Mouse (Mus musculus) lung, adult 2 months (tissue): ENCODE data around the gene Trim71. TPM values are rescaled to one million over a fixed set of nuclear protein-coding genes. Genes with fewer than 3 reads are reported as not detected.

Experiments
- DNase-seq: peaks from one replicate; pipeline ENCODE4 v3.0.0; 2022
- H3K4me1 ChIP-seq: fragments of 200-500 bp; 2 replicates; pipeline ENCODE4 v1.6.1; 2011; ENCODE audit warnings: low read length; ENCODE audit not compliant: control insufficient read depth, insufficient read depth
- H3K4me3 ChIP-seq: fragments of 200-500 bp; replicated peaks from 2 replicates; pipeline ENCODE3; 2011; ENCODE audit warnings: low read depth, mild to moderate bottlenecking, control low read depth, low read length; ENCODE audit errors: extremely low read depth
- CTCF ChIP-seq: fragments of 200-500 bp; IDR thresholded peaks from 2 replicates; pipeline ENCODE4 v1.5.1; 2011; ENCODE audit warnings: mild to moderate bottlenecking, low read length, control low read depth; ENCODE audit not compliant: insufficient read depth
- POLR2A ChIP-seq: fragments of 200-500 bp; IDR thresholded peaks from 2 replicates; pipeline ENCODE4 v1.6.1; 2011; ENCODE audit warnings: low read depth, mild to moderate bottlenecking, control low read depth, low read length, borderline replicate concordance; ENCODE audit errors: extremely low read depth
- WGBS: fragments of 180-500 bp; shearing (Covaris S2); methylation state at CpG from one replicate; pipeline ENCODE4 v1.1.7; 2018; 5-methylcytosine and 5-hydroxymethylcytosine counted together
- polyA plus RNA-seq: library from polyadenylated mRNA; depleted of rRNA; stranded (reverse); fragments of >200 nt; gene quantifications from 2 replicates; pipeline ENCODE4 v1.2.3, GENCODE M21; 2012; rRNA removed

The Trim71 gene
- polyA plus RNA-seq: 0.05 and 0.08 TPM in 2 replicates

- Histone ChIP-seq H3K4me3 (peak within 1 kb of the TSS; percentile 13), H3K4me1 (no peaks in the 10 kb centered on the region)
- no peak for DNase-seq
- no peak for TF ChIP-seq CTCF
- TF ChIP-seq POLR2A: no peak
- under 1% methylated on average over 90 of the region's 91 CpGs for WGBS
Observed at GRCm38 (mm10) chr9:114563761-114564606, at the start of gene Trim71. TSS of gene Trim71 (minus strand) at chr9:114564369.

- TF ChIP-seq POLR2A: no peak
- no peak for TF ChIP-seq CTCF
- 80% methylated on average over 4 of the region's 4 CpGs for WGBS
- Histone ChIP-seq H3K4me1 (no peaks in the 10 kb centered on the region), H3K4me3 (no peak overlapping the region)
- DNase-seq: no peak
Observed at GRCm38 (mm10) chr9:114613026-114613425, 48.9 kb upstream of the Trim71 start.

GRCm38 (mm10) chr9:114612566-114612965 lies 48.4 kb upstream of the Trim71 start:
- TF ChIP-seq POLR2A (no peak), CTCF (no peak)
- WGBS: 87% methylated on average over 4 of the region's 4 CpGs
- no peak overlapping the region for H3K4me3 ChIP-seq
- no peaks in the 10 kb centered on the region for H3K4me1 ChIP-seq
- DNase-seq: no peak

- 94% methylated on average over 3 of the region's 3 CpGs for WGBS
- no peak overlapping the region for H3K4me3 ChIP-seq
- TF ChIP-seq POLR2A (no peak), CTCF (no peak)
- no peaks in the 10 kb centered on the region for H3K4me1 ChIP-seq
- no peak for DNase-seq
Observed at GRCm38 (mm10) chr9:114610266-114610665, 46.1 kb upstream of the Trim71 start.

GRCm38 (mm10) chr9:114603876-114604540 lies 39.8 kb upstream of the Trim71 start:
- TF ChIP-seq CTCF: no peak
- no peak for TF ChIP-seq POLR2A
- WGBS: 68% methylated on average over 12 of the region's 12 CpGs
- no peak overlapping the region for H3K4me3 ChIP-seq
- DNase-seq: no peak
- no peaks in the 10 kb centered on the region for H3K4me1 ChIP-seq

GRCm38 (mm10) chr9:114601096-114601495 lies 36.9 kb upstream of the Trim71 start:
- H3K4me3 ChIP-seq: no peak overlapping the region
- 73% methylated on average over 1 of the region's 1 CpGs for WGBS
- DNase-seq: no peak
- H3K4me1 ChIP-seq: no peaks in the 10 kb centered on the region
- TF ChIP-seq CTCF: no peak
- no peak for TF ChIP-seq POLR2A

- Histone ChIP-seq H3K4me3 (no peak overlapping the region), H3K4me1 (peaks cover 4% of the 10 kb centered on the region; the same call in 1 of the 2 replicates)
- 61% methylated on average over 5 of the region's 5 CpGs for WGBS
- no peak for TF ChIP-seq POLR2A
- TF ChIP-seq CTCF: 0 out of 2 replicates have a peak, but pooled peaks have one; percentile 3
- peak; percentile 9 for DNase-seq
Observed at GRCm38 (mm10) chr9:114585017-114585345, 20.8 kb upstream of the Trim71 start.

- Histone ChIP-seq H3K4me3 (peak overlapping the region; percentile 25), H3K4me1 (peaks cover 4% of the 10 kb centered on the region; the same call in 1 of the 2 replicates)
- DNase-seq: peak; percentile 10
- TF ChIP-seq CTCF (no peak), POLR2A (no peak)
- WGBS: 19% methylated on average over 31 of the region's 31 CpGs
Observed at GRCm38 (mm10) chr9:114584183-114585016, 20.2 kb upstream of the Trim71 start.

GRCm38 (mm10) chr9:114583812-114584182 lies 19.6 kb upstream of the Trim71 start:
- Histone ChIP-seq H3K4me1 (peaks cover 4% of the 10 kb centered on the region; the same call in 1 of the 2 replicates), H3K4me3 (peak overlapping the region; percentile 78)
- peak; percentile 64 for DNase-seq
- under 1% methylated on average over 23 of the region's 23 CpGs for WGBS
- peak; percentile 78 for TF ChIP-seq CTCF
- TF ChIP-seq POLR2A: no peak

GRCm38 (mm10) chr9:114578646-114579045 lies 14.5 kb upstream of the Trim71 start:
- TF ChIP-seq CTCF (no peak), POLR2A (no peak)
- DNase-seq: no peak
- no peaks in the 10 kb centered on the region for H3K4me1 ChIP-seq
- no peak overlapping the region for H3K4me3 ChIP-seq
- WGBS: 36% methylated on average over 11 of the region's 11 CpGs
